Mouse (Mus musculus) lung, adult 2 months (tissue): ENCODE measurements around the gene Dhrs3. TPM values are rescaled to one million over a fixed set of nuclear protein-coding genes. Genes with fewer than 3 reads are reported as not detected.

Experiments
- DNase-seq: peaks from one replicate; pipeline ENCODE4 v3.0.0; 2022
- H3K4me1 ChIP-seq: fragments of 200-500 bp; 2 replicates; pipeline ENCODE4 v1.6.1; 2011; ENCODE audit warnings: low read length; ENCODE audit not compliant: control insufficient read depth, insufficient read depth
- H3K4me3 ChIP-seq: fragments of 200-500 bp; replicated peaks from 2 replicates; pipeline ENCODE3; 2011; ENCODE audit warnings: low read depth, mild to moderate bottlenecking, control low read depth, low read length; ENCODE audit errors: extremely low read depth
- CTCF ChIP-seq: fragments of 200-500 bp; IDR thresholded peaks from 2 replicates; pipeline ENCODE4 v1.5.1; 2011; ENCODE audit warnings: mild to moderate bottlenecking, low read length, control low read depth; ENCODE audit not compliant: insufficient read depth
- POLR2A ChIP-seq: fragments of 200-500 bp; IDR thresholded peaks from 2 replicates; pipeline ENCODE4 v1.6.1; 2011; ENCODE audit warnings: low read depth, mild to moderate bottlenecking, control low read depth, low read length, borderline replicate concordance; ENCODE audit errors: extremely low read depth
- WGBS: fragments of 180-500 bp; shearing (Covaris S2); methylation state at CpG from one replicate; pipeline ENCODE4 v1.1.7; 2018; 5-methylcytosine and 5-hydroxymethylcytosine counted together
- polyA plus RNA-seq: library from polyadenylated mRNA; depleted of rRNA; stranded (reverse); fragments of >200 nt; gene quantifications from 2 replicates; pipeline ENCODE4 v1.2.3, GENCODE M21; 2012; rRNA removed

Gene Dhrs3
- polyA plus RNA-seq, 1 experiment = 150 TPM

GRCm38 (mm10) chr4:144961232-144961631 lies 68.6 kb downstream of the Dhrs3 start:
- peaks cover 17% of the 10 kb centered on the region for H3K4me1 ChIP-seq
- TF ChIP-seq POLR2A (no peak), CTCF (no peak)
- H3K4me3 ChIP-seq = no peak overlapping the region
- DNase-seq = no peak
- 68% methylated on average over 4 of the region's 4 CpGs for WGBS

- Histone ChIP-seq H3K4me3 (no peak overlapping the region), H3K4me1 (peaks cover 16% of the 10 kb centered on the region)
- no peak for DNase-seq
- 52% methylated on average over 3 of the region's 3 CpGs for WGBS
- TF ChIP-seq POLR2A = no peak
- TF ChIP-seq CTCF = no peak
Measured at GRCm38 (mm10) chr4:144961696-144962095, 69.1 kb downstream of the Dhrs3 start.

- Histone ChIP-seq H3K4me1 (peaks cover 21% of the 10 kb centered on the region), H3K4me3 (no peak overlapping the region)
- 68% methylated on average over 2 of the region's 2 CpGs for WGBS
- no peak for DNase-seq
- no peak for TF ChIP-seq POLR2A
- no peak for TF ChIP-seq CTCF
Measured at GRCm38 (mm10) chr4:144965255-144965654, 72.6 kb downstream of the Dhrs3 start.

GRCm38 (mm10) chr4:144968371-144968770 lies 75.7 kb downstream of the Dhrs3 start:
- TF ChIP-seq POLR2A = no peak
- no peak for TF ChIP-seq CTCF
- no peak for DNase-seq
- WGBS = 89% methylated on average over 3 of the region's 3 CpGs
- Histone ChIP-seq H3K4me1 (peaks cover 10% of the 10 kb centered on the region), H3K4me3 (no peak overlapping the region)

- 27% methylated on average over 6 of the region's 6 CpGs for WGBS
- no peak for DNase-seq
- Histone ChIP-seq H3K4me1 (peaks cover 10% of the 10 kb centered on the region), H3K4me3 (no peak overlapping the region)
- TF ChIP-seq CTCF (no peak), POLR2A (no peak)
Measured at GRCm38 (mm10) chr4:144969030-144969429, 76.4 kb downstream of the Dhrs3 start.

GRCm38 (mm10) chr4:144971048-144971447 lies 78.4 kb downstream of the Dhrs3 start:
- DNase-seq = no peak
- Histone ChIP-seq H3K4me1 (peaks cover 10% of the 10 kb centered on the region), H3K4me3 (no peak overlapping the region)
- TF ChIP-seq CTCF (no peak), POLR2A (no peak)
- 75% methylated on average over 2 of the region's 2 CpGs for WGBS

- Histone ChIP-seq H3K4me1 (peaks cover 10% of the 10 kb centered on the region), H3K4me3 (no peak overlapping the region)
- no peak for DNase-seq
- TF ChIP-seq POLR2A = no peak
- no peak for TF ChIP-seq CTCF
- WGBS = 70% methylated on average over 6 of the region's 6 CpGs
Measured at GRCm38 (mm10) chr4:144972948-144973720, 80.5 kb downstream of the Dhrs3 start.

- 64% methylated on average over 3 of the region's 3 CpGs for WGBS
- no peak for TF ChIP-seq POLR2A
- TF ChIP-seq CTCF = no peak
- no peak for DNase-seq
- Histone ChIP-seq H3K4me1 (no peaks in the 10 kb centered on the region), H3K4me3 (no peak overlapping the region)
Measured at GRCm38 (mm10) chr4:144974458-144974857, 81.8 kb downstream of the Dhrs3 start.

- Histone ChIP-seq H3K4me1 (no peaks in the 10 kb centered on the region), H3K4me3 (no peak overlapping the region)
- 89% methylated on average over 2 of the region's 2 CpGs for WGBS
- TF ChIP-seq CTCF (no peak), POLR2A (no peak)
- no peak for DNase-seq
Measured at GRCm38 (mm10) chr4:144975505-144975904, 82.9 kb downstream of the Dhrs3 start.

- TF ChIP-seq POLR2A (no peak), CTCF (no peak)
- Histone ChIP-seq H3K4me1 (peaks cover 4% of the 10 kb centered on the region), H3K4me3 (no peak overlapping the region)
- WGBS = 78% methylated on average over 1 of the region's 1 CpGs
- DNase-seq = no peak
Measured at GRCm38 (mm10) chr4:144977057-144977456, 84.4 kb downstream of the Dhrs3 start.

Other genes starting within 250 kb of the Dhrs3 start
- not detected in 2 replicates for gene Gm436, start 206.5 kb upstream of the Dhrs3 start, polyA plus RNA-seq
- not detected in 2 replicates for gene Gm13178, start 171.4 kb upstream of the Dhrs3 start, polyA plus RNA-seq
- gene Gm438, start 106.2 kb upstream of the Dhrs3 start, polyA plus RNA-seq = not detected in 2 replicates